Mouse (Mus musculus) embryo, embryonic 10 days (tissue): Measurements from ENCODE around the gene Oscar.
"Not testable (repeated sequence)": the region's sequence is repeated elsewhere in the genome, so short reads cannot be mapped to it uniquely, and the experiment has no call there.

ENCODE experiments used
- DNase-seq: peaks from one replicate; pipeline ENCODE4 v3.0.0-alpha.2; 2015; ENCODE audit warnings: low spot score

Gene Oscar

DNA sequence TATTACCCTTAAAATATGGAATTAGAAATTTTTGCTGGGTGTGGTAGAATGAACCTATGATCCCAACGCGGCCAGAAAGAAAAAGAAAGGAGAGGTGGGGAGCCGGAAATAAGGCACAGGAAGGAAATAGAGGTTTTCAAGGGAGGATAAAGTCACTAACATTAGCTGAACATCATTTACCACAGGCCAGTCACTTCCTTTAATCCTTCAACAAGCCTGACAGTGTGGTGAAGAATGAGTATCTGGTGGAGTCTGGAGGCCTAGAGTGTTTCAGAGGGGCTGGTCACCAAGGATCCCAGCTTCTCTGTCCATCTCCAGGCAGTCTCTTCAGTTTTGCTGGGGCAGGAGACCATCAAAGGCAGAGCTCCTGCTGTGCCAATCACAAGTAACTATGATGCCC lies 5.5 kb downstream of the Oscar start:
- DNase-seq, result no peak

DNA sequence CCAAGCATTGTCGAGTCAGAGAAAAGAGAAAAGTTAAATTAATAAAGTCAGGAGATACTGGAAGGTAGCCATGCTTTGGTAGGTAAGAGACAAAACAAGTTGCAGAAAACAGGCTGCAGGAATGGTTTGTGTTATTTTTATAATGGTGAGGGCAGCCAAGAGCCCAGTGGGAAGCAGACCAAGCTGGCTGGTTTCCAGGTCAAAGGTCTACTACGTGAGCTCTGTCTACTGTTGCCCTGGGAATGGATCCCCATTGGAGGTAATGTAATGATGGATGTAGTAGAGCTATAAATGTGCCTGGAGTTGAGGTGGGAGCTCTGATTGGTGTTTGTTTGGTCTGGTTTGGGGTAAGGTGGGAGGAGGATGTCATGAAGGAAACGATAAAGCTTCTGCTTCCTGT lies 6.9 kb downstream of the Oscar start:
- DNase-seq, result no peak

DNA sequence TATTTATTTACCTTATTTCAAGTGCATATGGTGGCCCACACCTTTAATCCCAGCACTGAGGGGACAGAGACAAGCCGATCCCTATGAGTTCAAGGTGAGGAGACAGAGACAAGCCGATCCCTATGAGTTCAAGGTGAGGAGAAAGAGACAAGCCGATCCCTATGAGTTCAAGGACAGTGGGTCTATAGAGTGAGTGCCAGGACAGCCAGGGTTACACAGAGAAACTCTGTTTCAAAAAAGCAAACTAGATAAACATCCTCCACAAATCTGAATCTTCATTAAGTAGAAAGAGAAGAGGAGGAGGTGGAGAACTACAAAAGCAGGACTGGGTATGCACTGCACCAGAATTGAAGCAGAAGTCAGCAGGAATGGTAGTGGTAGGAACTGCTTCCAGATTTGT lies 7.3 kb downstream of the Oscar start:
- DNase-seq, result no peak

DNA sequence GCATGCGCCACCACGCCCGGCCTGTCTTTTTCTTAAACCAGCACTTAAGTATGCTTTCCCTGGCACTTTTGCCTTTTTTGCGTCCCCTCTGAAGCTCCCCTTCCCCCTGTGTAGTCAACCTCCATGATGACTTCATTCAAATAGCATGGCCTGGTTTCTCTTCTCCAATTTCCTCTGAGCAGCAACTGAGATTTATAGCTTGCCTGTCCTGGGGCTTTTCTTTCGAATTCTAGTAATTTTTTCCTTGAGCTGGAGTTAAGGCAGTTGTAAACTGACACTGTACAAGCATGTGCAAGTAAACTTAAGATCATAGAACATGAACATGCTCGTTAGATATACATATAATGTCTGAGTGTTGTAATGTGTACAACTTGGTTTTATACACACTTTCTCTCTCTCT lies 8.6 kb downstream of the Oscar start:
- no peak for DNase-seq

DNA sequence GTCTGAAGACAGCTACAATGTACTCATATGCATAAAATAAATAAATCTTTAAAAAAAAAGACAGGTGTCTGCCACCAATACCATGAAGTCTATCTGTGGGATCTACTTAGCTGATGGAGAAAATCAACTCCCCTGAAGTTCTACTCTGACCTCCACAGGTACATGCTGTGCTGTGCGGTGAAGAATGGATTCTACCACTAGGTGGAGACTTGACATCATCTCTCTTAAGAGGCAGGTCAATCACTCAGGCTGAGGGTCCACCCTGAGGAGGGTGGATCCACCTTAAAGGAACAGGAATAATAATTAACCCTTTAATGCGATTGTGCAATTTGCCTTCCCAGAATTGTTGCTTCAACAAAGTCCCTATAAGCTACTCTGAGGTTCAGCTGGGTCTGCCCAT lies 9.2 kb downstream of the Oscar start:
- DNase-seq, result peak; percentile 50

DNA sequence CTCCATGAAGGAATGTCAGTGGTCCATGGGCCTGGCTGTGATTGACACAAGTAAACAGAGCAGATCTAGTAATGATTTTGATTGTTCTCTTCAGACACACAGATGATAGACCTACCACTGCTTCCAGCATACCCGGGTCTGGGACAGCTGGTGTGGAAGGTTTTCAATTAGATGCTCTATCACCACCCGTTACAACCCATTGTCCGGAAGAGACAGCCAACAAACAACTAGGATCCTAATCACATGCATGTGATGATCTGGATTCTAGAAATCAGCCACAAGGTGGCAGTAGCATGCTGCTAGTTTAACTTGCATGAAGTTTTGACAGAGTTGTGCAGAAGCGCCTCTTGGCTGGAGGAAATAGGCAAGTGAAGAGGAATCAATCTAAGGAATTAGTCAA lies 14.8 kb downstream of the Oscar start:
- DNase-seq, result peak; percentile 88

DNA sequence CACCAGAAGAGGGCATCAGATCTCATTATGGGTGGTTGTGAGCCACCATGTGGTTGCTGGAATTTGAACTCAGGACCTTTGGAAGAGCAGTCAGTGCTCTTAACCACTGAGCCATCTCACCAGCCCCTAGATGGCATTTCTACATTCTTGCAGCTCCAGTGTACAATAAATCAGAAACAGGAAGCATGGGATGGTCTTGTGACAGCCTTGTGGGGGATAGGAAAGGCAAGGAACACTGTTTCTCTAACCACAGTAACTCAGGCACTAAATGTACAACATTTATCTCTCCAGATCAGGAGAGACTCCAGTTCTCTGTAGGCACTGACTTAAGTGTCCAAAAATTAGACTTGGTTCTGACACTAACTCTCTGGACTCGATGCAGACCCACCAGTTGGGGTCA lies 18.2 kb downstream of the Oscar start:
- DNase-seq, result not testable (repeated sequence)

DNA sequence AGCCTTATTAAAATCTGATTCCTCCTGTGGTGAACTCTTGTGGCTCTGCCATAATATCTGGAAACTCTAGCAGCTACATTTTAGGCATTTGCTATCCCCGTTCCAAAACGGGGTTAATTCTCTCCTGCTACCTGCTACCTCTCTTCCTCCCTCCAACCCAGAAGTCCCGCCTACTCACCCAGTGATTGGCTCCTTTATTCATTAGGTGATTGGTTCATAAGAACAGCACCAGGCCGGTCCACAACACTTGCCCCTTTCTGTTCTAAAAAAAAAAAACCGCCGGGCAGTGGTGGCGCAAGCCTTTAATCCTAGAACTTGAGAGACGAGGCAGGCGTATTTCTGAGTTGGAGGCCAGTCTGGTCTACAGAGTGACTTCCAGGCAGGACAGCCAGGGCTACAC lies 20.8 kb downstream of the Oscar start:
- no peak for DNase-seq

DNA sequence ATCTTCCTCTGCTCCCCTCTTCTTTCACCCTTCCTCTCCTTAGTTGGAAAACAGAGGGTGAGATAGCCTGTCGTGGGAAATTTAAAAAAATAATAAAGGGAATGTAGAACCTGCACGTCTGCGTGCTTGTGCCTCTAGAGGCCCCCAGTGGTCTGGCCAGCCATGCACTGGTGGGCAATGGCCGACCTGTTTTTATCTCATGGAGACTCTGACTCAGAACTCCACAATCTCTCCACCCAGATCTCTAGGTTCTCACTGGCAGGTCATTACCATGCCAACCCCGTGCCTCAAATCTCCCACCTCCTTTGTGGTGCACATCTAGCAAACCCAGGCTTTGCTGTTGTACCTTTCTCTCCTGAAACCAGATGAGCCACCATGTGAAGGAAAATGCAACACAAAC lies 21.3 kb downstream of the Oscar start:
- DNase-seq, result no peak

DNA sequence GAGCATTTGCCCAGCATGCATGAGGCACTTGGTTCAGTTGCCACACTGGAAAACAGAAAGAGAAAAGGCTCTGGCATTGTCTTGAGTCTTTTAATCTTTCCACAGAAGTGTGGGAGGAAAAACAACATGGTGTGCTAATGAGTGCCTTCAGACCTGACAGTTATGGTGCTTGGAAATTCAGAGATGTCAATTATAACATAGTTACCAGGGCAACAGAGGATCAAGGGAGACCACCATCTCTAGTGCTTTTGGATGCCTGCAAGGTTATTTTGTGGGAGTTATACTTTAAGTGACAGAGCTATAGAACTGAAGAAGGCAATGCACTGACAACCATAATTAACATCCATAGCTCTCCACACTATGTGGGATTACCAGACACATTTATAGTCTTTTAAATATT lies 22.1 kb downstream of the Oscar start:
- no peak for DNase-seq

DNA sequence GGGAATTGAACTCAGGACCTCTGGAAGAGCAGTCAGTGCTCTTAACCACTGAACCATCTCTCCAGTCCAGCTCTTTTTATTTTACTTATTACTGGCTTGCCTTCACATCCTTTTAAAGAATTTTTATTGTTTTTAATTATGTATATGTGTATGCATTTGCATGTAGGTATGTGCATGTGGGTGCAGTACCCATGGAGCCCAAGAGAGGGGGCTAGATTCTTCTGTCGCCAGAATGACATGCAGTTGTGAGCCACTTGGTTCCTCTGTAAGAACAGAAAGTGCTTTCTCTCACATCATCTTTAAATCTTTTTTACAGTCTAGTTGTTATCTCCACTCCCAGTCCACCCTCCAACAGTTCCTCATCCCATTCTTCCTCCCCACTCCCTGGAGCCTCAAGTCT lies 24.4 kb downstream of the Oscar start:
- no peak for DNase-seq

DNA sequence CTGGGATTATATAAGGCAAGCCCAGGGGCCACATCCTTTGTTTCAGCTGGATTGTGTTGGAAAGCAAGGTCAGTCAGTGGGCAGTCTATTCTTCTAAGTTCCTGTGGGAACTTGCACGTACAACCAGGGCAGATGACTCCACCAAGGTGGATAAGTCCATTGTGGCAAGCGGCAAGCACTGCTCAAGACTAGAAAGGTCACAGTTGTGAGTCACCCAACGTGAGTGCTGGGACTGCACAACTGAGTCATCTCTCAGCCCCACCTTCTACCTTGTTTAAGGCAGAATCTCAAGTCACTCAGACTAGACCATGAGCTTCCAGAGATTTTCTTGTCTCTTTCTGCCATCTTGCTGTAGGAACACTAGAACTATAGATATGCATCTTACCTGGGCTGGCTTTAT lies 25.4 kb downstream of the Oscar start:
- no peak for DNase-seq

DNA sequence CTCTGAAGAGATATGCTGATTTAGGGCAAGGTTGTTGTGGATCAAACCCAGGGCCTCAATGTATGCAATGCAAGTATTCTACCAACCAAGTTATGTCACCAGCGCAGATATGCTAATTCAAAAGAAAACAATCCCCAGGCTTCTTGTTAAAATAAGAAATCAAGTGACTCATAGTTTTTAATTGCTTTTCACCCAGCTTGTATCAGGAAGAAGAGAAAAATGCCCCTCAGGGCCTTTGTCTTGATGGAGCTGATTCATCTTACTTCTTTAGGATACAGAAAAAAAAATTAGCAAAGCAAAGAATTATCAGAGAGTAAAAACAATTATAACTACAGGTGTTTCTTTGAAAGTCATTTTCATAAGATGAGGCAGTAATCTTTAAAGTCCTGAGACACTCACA lies 28.7 kb downstream of the Oscar start:
- no peak for DNase-seq

DNA sequence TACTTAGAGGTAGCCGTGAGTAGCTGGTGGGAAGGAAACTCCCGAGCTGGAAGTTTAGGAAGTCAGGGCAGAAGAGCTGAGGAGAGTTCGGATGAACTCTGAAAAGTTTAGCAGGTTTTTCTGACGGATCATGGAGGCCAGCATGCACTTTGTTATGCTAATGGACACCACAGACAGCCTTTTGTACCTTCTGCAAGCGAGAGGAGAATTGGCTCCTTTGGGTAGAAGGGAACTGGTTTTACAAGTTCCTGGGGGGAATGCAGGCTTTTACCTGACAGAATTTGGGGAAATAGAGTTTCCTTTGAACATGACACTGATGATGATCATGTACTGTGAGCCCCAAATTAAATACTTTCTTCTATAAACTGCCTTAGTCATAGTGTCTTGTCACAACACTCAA lies 29.7 kb downstream of the Oscar start:
- DNase-seq, result no peak

DNA sequence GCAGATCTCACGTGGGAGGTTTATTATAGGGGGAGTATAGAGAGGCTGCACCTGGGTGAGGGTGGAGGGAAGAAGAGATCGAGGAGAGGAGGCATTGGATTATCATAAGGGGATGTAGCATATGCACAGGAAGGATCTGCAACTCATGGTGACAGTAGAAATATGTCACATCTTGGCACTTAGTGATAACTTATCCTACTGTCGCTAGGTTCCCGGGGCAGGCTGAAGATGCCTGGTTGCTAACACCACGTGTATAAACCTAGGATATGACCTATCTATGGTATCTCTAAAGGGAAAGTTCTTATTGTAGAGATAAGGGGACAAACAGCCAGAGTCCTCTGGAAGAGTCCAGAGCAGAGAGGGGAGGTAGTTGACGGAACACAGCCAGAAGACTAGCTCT lies 30.2 kb downstream of the Oscar start:
- no peak for DNase-seq

DNA sequence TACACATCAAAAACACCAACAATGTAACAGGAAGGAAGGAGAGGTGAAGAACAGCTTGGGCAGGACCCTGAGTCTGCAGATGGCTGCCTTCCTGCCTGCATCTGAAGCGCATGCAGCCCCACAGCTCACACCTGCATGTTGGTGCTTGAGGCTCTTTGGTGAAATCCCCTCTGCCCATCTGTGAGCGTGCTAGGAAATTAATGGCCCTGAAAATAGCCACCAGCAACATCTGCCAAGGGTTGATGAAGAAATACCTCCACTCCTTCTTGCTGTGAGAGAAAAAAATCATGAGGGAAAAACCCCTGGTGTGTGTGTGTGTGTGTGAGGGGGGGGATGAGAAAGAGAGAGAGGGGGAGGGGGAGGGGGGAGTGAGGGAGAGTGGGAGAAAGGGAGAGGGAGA lies 35.9 kb downstream of the Oscar start:
- no peak for DNase-seq

DNA sequence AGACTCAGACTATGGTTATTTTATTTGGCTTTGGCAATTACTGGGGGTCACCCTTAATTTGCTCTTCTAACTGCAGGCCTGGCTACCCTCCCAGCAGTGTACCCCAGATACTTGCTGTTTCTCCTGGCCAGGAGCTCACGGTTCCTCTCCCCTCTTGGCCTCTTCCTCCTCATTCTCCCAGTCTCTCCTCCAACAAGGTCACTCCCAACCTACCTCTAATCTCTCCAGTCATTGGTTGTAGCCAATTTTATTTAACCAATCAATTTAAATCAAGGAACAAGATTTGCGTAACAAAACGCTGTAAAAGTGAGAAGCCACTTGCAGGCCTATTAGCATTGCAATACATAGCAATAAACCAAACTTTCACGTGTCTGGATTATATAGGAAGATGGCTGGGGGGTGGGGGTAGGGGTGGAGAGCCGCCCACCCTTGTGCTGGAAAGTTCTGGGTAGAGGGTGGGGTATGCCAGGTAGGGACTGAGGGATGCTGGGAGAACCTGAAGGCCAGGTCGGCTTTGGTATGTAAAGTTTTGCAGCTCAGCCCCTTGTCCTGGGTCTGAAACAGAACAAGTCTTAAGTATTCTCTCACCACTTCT lies 36.9 kb downstream of the Oscar start:
- no peak for DNase-seq

DNA sequence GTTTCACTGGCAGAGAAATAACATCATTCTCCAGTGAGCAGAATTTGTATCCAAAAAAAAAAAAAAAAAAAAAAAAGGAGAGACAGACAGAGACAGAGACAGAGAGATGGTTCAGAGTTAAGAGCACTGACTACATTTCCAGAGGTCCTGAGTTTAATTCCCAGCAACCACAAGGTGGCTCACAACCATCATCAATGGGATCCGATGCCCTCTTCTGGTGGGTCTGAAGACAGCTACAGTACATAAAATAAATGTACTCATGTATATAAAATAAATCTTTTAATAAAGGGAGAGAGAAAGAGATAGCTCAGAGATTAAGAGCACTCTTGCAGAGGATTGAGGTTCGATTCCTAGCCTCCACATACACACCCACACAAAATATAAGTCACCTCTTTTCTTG lies 37.8 kb downstream of the Oscar start:
- DNase-seq, result no peak

DNA sequence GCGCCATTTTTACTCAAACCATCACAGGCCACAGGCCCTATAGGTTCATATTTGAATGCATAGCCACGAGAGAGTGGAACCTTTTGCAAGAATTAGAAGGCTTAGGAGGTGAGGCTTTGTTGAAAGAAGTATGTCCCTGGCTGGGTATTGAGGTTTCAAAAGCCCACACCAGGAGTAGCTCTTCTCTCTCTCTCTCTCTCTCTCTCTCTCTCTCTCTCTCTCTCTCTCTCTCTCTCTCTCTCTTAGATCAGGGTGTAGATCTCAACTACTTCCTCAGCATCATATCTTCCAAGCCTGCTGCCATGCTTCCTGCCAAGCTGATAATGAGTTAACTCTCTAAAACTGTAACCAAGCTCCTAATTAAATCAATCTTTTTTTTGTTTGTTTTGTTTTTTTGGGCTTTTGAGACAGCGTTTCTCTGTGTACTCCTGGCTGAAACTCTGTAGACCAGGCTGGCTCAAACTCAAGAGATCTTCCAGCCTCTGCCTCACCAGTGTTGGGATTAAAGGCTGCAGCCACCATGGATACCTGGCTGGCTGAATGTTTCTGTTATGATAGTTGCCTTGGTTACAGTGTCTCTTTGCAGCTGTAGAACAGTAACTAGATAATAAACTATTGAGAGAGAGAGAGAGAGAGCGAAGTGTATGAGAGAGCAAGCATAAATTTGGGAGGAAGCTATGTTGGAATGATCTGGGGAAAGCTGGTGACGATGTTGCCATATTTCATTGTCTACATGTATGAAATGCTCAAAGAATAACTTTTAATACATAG lies 39.4 kb downstream of the Oscar start:
- no peak for DNase-seq

DNA sequence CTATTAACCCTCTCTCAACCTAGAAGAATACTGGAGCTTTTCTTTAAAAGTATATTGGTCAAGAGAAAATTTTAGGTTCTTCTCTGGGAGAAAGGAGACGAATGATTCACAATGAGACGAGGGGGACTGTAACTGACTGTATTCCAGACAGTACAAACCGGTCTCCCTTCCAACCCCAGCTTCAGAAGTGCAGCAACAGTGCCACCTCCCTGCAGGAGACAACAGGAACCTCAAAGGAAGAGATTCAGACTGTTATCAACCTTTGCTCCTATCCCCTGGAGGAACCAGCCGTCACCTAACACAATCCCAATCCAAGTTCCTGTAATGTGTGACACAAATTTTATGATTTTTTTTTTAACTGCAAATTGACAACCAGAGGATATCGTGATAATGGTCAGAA lies 41.7 kb downstream of the Oscar start:
- DNase-seq, result no peak

DNA sequence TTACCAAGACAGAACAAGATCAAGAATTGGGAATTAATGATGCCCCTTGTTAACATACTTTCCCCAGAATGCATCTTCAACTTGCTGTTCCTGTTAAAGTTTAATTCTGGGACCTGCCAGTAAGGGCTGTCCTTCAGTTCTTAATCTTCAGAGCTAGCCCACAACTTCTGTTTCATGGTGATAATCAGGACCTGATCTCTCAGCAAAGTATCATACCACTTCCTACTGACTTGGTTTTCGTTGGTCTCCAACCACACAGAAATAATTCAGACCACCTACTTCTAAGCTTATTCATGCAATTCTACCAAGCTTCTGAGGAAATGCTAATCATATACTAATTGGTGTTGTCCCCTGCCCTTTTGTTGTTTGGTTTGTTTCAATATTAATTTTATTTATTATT lies 44.1 kb downstream of the Oscar start:
- DNase-seq, result no peak

DNA sequence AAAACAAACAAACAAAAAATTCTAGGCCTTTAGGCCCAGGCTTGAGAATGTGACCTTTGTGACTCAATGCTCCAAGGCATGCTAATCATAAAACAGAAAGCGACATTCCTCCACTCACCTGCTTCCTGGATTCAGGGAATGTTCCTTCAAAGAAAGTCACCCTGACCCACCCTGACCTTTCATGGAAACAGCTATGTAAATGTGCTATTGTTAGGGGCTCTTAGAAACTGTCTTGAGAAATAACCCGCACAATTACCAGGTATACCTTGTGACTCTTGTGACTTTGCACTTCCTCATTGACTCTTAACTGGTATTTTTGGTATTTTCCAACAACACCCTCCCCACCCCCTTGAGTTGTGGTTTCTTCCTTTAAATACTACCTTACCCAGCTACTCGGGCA lies 45.4 kb downstream of the Oscar start:
- DNase-seq, result not testable (repeated sequence)

DNA sequence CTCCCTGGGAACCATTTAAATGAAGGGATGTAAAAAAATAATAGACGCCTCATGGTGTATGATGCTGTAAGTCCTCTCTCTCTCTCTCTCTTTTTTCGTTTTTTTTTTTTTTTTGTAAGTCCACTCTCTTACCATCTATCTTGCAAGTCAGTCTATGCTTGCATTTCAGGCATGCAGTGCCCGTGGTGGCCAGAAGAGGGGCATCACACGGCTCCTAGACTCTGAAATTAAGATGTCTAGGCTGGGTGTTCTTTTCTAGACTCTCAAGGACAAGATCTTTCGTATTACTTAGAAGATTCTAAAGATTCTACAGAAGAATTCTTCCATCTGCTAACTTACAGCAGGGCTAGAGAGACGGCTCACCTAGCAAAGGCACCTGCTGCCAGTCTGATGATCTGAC lies 46.2 kb downstream of the Oscar start:
- DNase-seq, result no peak

DNA sequence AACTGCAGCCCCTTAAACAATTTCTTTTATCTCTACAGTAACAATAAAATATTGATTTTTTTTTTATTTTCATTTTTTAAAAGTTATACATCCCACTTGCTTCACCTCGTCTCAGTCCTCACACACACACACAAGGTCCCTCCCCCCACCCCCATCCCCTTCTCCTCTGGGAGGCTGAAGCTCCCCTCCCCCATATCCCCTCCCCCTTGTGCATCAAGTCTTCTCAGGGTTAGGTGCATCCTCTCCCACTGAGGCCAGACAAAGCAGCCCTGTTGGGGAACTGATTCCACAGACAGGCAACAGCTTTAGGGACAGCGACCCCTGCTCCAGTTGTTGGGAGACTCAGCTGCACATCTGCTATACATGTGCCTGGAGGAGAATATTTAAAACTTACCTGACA lies 48.6 kb downstream of the Oscar start:
- DNase-seq, result no peak
